Mouse (Mus musculus): ENCODE measurements around the gene Irak4. TPM values are rescaled to one million over a fixed set of nuclear protein-coding genes. Genes with fewer than 3 reads are reported as not detected.

Irak4 gene
- polyA plus RNA-seq, 1 experiment from 2014 or later, result 2.0 TPM

- no peaks in the 10 kb centered on the region for H3K4me1 ChIP-seq (ENCODE audit: control insufficient read depth, insufficient read depth, low read length)
- no peak overlapping the region for H3K9ac ChIP-seq (ENCODE audit: low read length)
- no peaks in the 10 kb centered on the region for H3K9me3 ChIP-seq (ENCODE audit: control insufficient read depth, low read length)
- H3K4me3 ChIP-seq (ENCODE audit: low read depth, low read length), result no peak overlapping the region
- WGBS, result 78% methylated on average over 4 of the region's 4 CpGs
- no peak overlapping the region for H3K27ac ChIP-seq (ENCODE audit: low read depth, low read length)
- DNase-seq (ENCODE audit: low spot score, missing footprints) (no peak), ATAC-seq (ENCODE audit: low FRiP score) (no peak)
- H3K4me2 ChIP-seq, result no peak overlapping the region
- H3K27me3 ChIP-seq (ENCODE audit: control insufficient read depth, insufficient read depth, low read length), result no peaks in the 10 kb centered on the region
- H3K36me3 ChIP-seq (ENCODE audit: control insufficient read depth, insufficient read depth, low read length), result peaks cover 7% of the 10 kb centered on the region
Observed at GRCm38 (mm10) chr15:94574566-94575268, 31.3 kb downstream of the Irak4 start.

GRCm38 (mm10) chr15:94582000-94582593 is 38.7 kb downstream of the Irak4 start:
- Histone ChIP-seq H3K4me3 (ENCODE audit: low read depth, low read length) (no peak overlapping the region), H3K9ac (ENCODE audit: low read length) (no peak overlapping the region), H3K36me3 (ENCODE audit: control insufficient read depth, insufficient read depth, low read length) (peaks cover 28% of the 10 kb centered on the region), H3K4me2 (no peak overlapping the region), H3K4me1 (ENCODE audit: control insufficient read depth, insufficient read depth, low read length) (no peaks in the 10 kb centered on the region), H3K27me3 (ENCODE audit: control insufficient read depth, insufficient read depth, low read length) (no peaks in the 10 kb centered on the region), H3K9me3 (ENCODE audit: control insufficient read depth, low read length) (no peaks in the 10 kb centered on the region), H3K27ac (ENCODE audit: low read depth, low read length) (no peak overlapping the region)
- DNase-seq (ENCODE audit: low spot score, missing footprints) (no peak), ATAC-seq (ENCODE audit: low FRiP score) (no peak)
- WGBS, result 69% methylated on average over 7 of the region's 7 CpGs

- no peak overlapping the region for H3K4me2 ChIP-seq
Observed at GRCm38 (mm10) chr15:94583153-94583552, 39.7 kb downstream of the Irak4 start.

GRCm38 (mm10) chr15:94584738-94585137 is 41.3 kb downstream of the Irak4 start:
- 83% methylated on average over 4 of the region's 4 CpGs for WGBS
- peaks cover 22% of the 10 kb centered on the region; the same call in 1 of the 2 replicates for H3K36me3 ChIP-seq (ENCODE audit: control insufficient read depth, insufficient read depth, low read length)
- no peaks in the 10 kb centered on the region for H3K27me3 ChIP-seq (ENCODE audit: control insufficient read depth, insufficient read depth, low read length)
- H3K9ac ChIP-seq (ENCODE audit: low read length), result no peak overlapping the region
- DNase-seq (ENCODE audit: low spot score, missing footprints), result no peak
- H3K4me1 ChIP-seq (ENCODE audit: control insufficient read depth, insufficient read depth, low read length), result peaks cover 10% of the 10 kb centered on the region; the same call in 1 of the 2 replicates
- H3K4me2 ChIP-seq, result no peak overlapping the region
- no peak overlapping the region for H3K4me3 ChIP-seq (ENCODE audit: low read depth, low read length)
- H3K27ac ChIP-seq (ENCODE audit: low read depth, low read length), result no peak overlapping the region
- no peaks in the 10 kb centered on the region for H3K9me3 ChIP-seq (ENCODE audit: control insufficient read depth, low read length)
- ATAC-seq (ENCODE audit: low FRiP score), result no peak

More at GRCm38 (mm10) chr15:94583153-94583552, 39.7 kb downstream of the Irak4 start:
- Histone ChIP-seq H3K27ac (ENCODE audit: low read depth, low read length) (no peak overlapping the region), H3K4me1 (ENCODE audit: control insufficient read depth, insufficient read depth, low read length) (peaks cover under 1% of the 10 kb centered on the region; the same call in 1 of the 2 replicates), H3K4me3 (ENCODE audit: low read depth, low read length) (no peak overlapping the region), H3K27me3 (ENCODE audit: control insufficient read depth, insufficient read depth, low read length) (no peaks in the 10 kb centered on the region), H3K36me3 (ENCODE audit: control insufficient read depth, insufficient read depth, low read length) (peaks cover 26% of the 10 kb centered on the region), H3K9me3 (ENCODE audit: control insufficient read depth, low read length) (no peaks in the 10 kb centered on the region), H3K9ac (ENCODE audit: low read length) (no peak overlapping the region)
- 89% methylated on average over 10 of the region's 10 CpGs for WGBS
- DNase-seq (ENCODE audit: low spot score, missing footprints) (no peak), ATAC-seq (ENCODE audit: low FRiP score) (no peak)

GRCm38 (mm10) chr15:94587826-94588715 is 44.6 kb downstream of the Irak4 start:
- Histone ChIP-seq H3K27me3 (ENCODE audit: control insufficient read depth, insufficient read depth, low read length) (no peaks in the 10 kb centered on the region), H3K4me3 (ENCODE audit: low read depth, low read length) (no peak overlapping the region), H3K36me3 (ENCODE audit: control insufficient read depth, insufficient read depth, low read length) (peaks cover 7% of the 10 kb centered on the region; the same call in 1 of the 2 replicates), H3K9ac (ENCODE audit: low read length) (no peak overlapping the region), H3K4me1 (ENCODE audit: control insufficient read depth, insufficient read depth, low read length) (peaks cover 10% of the 10 kb centered on the region; the same call in 1 of the 2 replicates), H3K4me2 (no peak overlapping the region), H3K9me3 (ENCODE audit: control insufficient read depth, low read length) (no peaks in the 10 kb centered on the region), H3K27ac (ENCODE audit: low read depth, low read length) (no peak overlapping the region)
- DNase-seq (ENCODE audit: low spot score, missing footprints), result no peak
- no peak for ATAC-seq (ENCODE audit: low FRiP score)
- WGBS, result 91% methylated on average over 9 of the region's 9 CpGs

GRCm38 (mm10) chr15:94589219-94590075 is 46.0 kb downstream of the Irak4 start, which contains the start of gene Twf1:
TSS of gene Twf1 (minus strand) at chr15:94589889.
- DNase-seq (ENCODE audit: low spot score, missing footprints) (peak; percentile 100), ATAC-seq (ENCODE audit: low FRiP score) (peak; percentile 99)
- Histone ChIP-seq H3K4me2 (peak within 1 kb of the TSS; percentile 74), H3K36me3 (ENCODE audit: control insufficient read depth, insufficient read depth, low read length) (no peaks in the 10 kb centered on the region), H3K4me1 (ENCODE audit: control insufficient read depth, insufficient read depth, low read length) (peaks cover 10% of the 10 kb centered on the region; the same call in 1 of the 2 replicates), H3K4me3 (ENCODE audit: low read depth, low read length) (peak within 1 kb of the TSS; percentile 91), H3K9ac (ENCODE audit: low read length) (peak within 1 kb of the TSS; percentile 91), H3K9me3 (ENCODE audit: control insufficient read depth, low read length) (no peaks in the 10 kb centered on the region), H3K27me3 (ENCODE audit: control insufficient read depth, insufficient read depth, low read length) (no peaks in the 10 kb centered on the region), H3K27ac (ENCODE audit: low read depth, low read length) (peak within 1 kb of the TSS; percentile 35; the same call in 1 of the 2 replicates)
- WGBS, result under 1% methylated on average over 67 of the region's 70 CpGs

- Histone ChIP-seq H3K4me2 (peak overlapping the region; percentile 41), H3K4me3 (ENCODE audit: low read depth, low read length) (peak overlapping the region; percentile 91), H3K9ac (ENCODE audit: low read length) (peak overlapping the region; percentile 57), H3K4me1 (ENCODE audit: control insufficient read depth, insufficient read depth, low read length) (peaks cover 10% of the 10 kb centered on the region; the same call in 1 of the 2 replicates), H3K27ac (ENCODE audit: low read depth, low read length) (no peak overlapping the region), H3K9me3 (ENCODE audit: control insufficient read depth, low read length) (no peaks in the 10 kb centered on the region), H3K27me3 (ENCODE audit: control insufficient read depth, insufficient read depth, low read length) (no peaks in the 10 kb centered on the region), H3K36me3 (ENCODE audit: control insufficient read depth, insufficient read depth, low read length) (no peaks in the 10 kb centered on the region)
- 13% methylated on average over 8 of the region's 8 CpGs for WGBS
- peak; percentile 14 for ATAC-seq (ENCODE audit: low FRiP score)
- peak; percentile 93 for DNase-seq (ENCODE audit: low spot score, missing footprints)
Observed at GRCm38 (mm10) chr15:94590083-94590482, 46.6 kb downstream of the Irak4 start.

- no peaks in the 10 kb centered on the region for H3K36me3 ChIP-seq (ENCODE audit: control insufficient read depth, insufficient read depth, low read length)
- no peak overlapping the region for H3K9ac ChIP-seq (ENCODE audit: low read length)
- ATAC-seq (ENCODE audit: low FRiP score) (no peak), DNase-seq (ENCODE audit: low spot score, missing footprints) (no peak)
- H3K4me2 ChIP-seq, result no peak overlapping the region
- whole genome bisulfite sequencing, result 88% methylated on average over 4 of the region's 4 CpGs
- H3K27ac ChIP-seq (ENCODE audit: low read depth, low read length), result no peak overlapping the region
- H3K9me3 ChIP-seq (ENCODE audit: control insufficient read depth, low read length), result no peaks in the 10 kb centered on the region
- no peak overlapping the region for H3K4me3 ChIP-seq (ENCODE audit: low read depth, low read length)
- H3K27me3 ChIP-seq (ENCODE audit: control insufficient read depth, insufficient read depth, low read length), result no peaks in the 10 kb centered on the region
- H3K4me1 ChIP-seq (ENCODE audit: control insufficient read depth, insufficient read depth, low read length), result peaks cover 10% of the 10 kb centered on the region; the same call in 1 of the 2 replicates
Observed at GRCm38 (mm10) chr15:94591356-94591755, 47.9 kb downstream of the Irak4 start.

All from midbrain, embryonic 11.5 days (tissue).